Mouse (Mus musculus): ENCODE measurements around the gene Ift122. TPM values are rescaled to one million over a fixed set of nuclear protein-coding genes. Genes with fewer than 3 reads are reported as not detected.

Gene Ift122
- polyA plus RNA-seq (2017; shearing (Covaris generic)) = 1 to 10 TPM; 1.3 to 2.0 (median 1.6) TPM

DNA sequence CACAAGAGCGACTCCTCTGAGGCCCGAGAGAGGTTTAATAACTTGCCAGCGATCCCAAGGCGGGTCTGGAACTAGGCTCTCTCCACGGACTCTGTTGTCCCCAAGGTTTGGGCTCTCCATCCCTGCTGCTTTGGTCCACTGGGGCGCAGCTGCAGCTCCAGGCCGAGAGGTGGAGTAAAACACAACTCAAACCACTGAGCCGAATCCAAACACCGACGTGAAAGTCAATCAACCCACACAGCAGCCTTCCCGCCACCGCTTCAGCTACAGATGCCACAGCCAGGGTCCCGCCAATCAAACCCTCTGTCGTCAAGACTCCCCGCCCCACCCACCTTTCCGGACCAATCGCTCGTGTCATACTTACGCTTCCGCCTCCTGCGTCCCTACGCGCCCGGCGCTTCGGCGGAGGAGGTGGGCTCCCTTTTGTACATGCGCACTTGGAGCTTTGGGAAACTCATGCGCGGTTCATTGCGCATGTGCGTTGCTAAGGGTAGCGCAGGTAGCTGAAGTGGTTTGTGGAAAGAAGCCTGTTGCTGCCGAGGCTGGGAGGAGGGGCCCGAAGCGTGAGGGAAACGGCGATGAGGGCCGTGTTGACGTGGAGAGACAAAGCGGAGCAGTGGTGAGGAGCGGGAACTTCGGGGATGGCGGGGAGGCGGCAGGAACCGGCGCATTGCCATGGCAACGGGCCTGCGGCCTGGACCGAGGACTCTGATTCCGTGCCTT lies at the start of gene Ift122, which contains the start of gene Mbd4:
TSS of gene Ift122 (plus strand) at position 380 of the 723 bp plus-strand sequence.
TSS of gene Mbd4 (minus strand) at position 281 of the 723 bp plus-strand sequence.
- ATAC-seq = peak; percentile 98

DNA sequence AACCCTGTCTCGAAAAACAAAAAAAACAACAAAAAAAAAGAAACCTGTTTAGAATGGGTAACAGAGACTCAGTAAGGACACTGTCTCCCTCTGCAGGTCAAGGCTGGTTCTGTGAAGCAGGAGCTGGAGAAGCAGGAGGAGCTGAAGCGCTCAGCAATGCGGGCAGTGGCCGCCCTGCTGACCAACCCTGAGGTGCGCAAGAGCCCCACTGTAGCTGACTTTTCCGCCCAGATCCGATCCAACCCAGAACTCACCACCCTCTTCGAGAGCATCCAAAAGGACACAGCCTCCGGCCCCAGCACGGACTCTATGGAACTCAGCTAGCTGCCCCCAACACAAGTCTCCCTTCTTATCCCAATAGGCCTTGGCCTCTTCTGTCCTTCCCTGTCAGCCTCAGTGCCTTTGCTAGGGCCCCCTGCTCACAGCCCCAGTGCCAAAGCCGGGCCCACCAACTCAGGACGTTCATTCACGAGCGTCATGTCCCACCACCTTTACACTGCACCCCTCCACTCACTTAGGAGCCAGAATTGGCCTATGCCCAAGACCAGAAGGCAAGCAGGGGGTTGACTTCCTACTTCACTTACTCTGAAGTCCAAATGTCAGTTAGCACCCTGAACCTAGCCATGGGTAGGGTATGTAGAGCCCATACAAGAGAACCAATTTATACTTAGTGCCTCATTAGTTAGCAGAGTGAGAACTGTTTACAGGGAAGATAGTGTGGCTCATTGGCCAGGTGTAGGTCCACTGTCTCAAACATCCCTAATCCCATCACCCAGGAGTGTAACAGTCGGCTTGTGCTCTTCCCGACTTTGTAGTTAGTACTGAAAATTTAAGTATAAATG lies 49.5 kb upstream of the Ift122 start:
- ATAC-seq = peak; percentile 37

DNA sequence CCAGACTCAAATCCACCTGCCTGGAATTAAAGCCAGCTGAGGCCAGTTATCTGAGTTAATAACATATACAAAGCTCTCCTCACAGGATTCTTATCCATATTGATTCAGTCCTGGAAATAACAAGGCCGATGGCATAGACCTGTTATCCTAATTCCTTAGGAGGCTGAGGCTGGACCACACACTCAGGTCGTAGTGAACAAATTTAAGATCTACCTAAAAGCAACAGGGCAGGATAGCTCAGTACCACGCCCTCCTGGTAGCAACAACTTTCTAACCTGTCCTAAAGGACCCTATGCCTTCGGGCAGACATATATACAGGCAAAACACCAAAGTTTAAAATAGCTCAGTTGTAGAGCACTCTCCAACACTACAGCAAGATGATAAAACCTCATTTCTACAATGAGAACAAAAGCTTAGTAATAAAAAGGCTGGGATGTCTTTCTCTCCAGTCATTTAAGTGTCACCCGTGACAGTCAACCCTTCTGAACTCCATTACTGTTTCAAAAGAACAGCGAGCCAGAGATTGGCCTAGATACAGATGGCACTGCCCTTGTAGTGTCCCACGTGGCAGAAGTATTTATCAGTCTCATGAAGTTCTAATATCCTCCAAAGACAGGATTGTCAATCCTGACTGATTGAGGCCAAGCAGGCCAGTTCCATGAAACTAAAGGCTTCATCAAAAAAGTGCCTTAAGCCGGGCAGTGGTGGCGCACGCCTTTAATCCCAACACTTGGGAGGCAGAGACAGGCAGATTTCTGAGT lies 48.7 kb upstream of the Ift122 start:
- no peak for ATAC-seq

DNA sequence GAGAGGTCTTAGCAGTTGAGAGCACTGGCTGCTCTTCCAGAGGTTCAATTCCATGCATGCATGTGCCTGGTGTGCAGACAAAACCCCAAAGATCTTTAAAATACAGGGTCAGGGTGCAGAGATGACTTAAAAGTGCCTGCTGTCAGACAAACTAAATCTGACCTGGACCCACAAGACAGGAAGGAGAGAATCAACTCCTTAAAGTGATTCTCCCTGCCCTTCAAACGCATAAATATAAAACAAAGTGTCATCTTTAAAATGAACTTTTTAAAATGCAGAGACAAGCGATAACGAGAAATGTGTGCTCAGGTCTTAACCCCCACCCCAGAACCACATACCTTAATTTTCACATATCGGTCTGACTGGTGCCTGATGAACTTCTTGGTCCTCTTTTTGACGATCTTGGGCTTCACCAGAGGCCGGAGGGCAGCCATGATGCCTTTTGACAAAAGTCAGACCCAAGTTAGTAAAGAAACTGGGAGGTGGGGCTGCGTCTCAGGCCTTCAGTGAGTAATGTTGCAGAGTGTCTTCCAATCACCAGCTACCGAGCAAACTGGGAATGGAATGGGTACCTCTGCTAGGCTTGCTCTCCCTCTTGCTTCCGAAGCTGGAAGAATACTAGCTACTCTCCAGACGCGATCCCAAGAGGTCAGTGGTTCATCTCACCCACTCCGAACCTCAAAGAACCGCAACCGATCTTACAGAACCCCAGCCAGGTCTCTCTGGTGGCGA lies 45.6 kb upstream of the Ift122 start:
- no peak for ATAC-seq

DNA sequence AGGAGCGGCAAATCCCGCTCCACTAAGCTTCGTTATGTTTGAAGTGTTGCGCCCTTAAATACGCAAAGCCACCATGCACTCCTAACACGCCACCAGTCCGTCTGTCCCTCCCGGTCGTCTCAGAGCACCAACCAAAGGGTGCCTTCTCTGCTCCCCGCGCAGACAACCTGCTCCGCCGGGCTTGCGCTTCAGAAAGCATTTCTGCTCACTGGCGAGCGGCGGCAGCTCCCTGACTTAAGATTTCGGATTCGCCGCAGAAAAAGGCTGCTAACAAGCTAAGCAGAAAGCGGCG lies 45.1 kb upstream of the Ift122 start:
- ATAC-seq = peak; percentile 13

DNA sequence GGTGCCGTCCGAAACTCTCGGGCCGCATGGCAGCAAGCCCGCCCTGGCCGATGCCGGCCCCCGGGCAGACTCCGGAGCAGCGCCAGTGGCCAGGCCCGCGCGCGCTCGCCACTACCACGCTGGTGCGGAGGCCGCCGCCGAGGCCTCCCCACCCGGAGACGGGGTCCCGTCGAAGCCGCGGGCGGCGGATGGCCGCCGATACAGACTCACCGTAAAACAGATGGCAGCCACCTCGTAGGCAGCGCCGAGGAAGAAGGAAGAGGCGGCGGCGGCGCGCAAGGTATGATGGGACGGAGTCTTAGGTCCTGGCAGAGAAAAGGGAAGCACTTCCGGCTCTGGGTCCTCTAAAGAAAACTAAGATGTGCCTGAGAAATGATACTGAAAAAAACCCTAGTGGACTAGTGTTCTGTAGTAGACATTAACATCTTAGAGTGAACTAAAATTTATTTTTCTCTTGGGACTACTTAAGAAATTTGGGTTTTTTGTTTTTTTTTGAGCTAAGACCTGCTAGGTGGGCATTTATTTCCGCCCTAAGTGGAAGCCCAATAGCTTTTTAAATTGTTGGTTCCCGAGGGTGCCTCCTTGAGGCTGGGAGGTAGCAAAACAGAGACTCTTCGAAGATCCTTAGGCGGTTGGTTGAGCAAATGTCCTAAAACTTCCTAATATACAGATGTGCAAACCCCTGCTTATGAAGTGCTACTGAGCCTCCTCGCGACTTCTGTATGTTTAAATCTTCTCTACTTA lies 44.6 kb upstream of the Ift122 start, which contains the start of gene Rpl32:
TSS of gene Rpl32 (minus strand) at position 260 of the 744 bp plus-strand sequence.
- ATAC-seq = peak; percentile 92

DNA sequence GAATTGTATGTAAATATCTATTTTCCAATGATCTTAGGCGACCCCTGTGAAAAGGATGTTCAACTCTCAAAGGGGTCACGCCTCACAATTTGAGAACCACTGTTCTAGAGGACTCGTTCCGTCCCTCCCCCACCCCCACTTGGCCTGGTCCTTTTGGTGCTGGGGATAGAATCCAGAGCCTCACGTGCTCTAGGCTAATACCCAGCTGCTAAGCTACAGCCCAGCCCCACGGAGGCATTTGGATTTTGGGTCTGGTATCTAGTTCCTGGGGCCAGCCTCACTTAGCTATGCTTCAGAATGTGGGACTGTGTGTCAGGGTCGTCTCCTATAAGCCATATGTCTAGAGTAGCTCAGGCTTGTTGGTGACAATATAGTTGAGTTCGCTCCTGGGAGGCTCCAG lies 41.7 kb upstream of the Ift122 start:
- no peak for ATAC-seq

DNA sequence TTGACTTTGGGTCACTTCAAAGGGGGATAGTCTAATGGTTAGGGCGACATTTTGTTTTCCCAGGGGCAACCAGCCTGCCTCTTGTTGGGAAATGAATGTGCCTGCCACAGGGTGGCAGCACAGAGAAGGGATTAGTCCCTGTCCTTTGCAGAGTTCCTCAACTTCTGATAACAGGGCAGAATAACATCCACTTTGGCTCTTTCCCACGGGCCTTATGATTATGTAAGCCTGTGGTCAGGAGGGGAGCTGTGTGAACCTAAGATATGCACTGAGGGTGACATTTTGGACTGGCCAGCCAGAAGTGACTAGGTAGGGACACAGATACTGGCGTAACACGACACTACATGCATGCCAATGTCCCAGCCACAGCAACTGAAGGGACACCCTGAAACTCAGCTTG lies 39.2 kb upstream of the Ift122 start:
- ATAC-seq = peak; percentile 63

DNA sequence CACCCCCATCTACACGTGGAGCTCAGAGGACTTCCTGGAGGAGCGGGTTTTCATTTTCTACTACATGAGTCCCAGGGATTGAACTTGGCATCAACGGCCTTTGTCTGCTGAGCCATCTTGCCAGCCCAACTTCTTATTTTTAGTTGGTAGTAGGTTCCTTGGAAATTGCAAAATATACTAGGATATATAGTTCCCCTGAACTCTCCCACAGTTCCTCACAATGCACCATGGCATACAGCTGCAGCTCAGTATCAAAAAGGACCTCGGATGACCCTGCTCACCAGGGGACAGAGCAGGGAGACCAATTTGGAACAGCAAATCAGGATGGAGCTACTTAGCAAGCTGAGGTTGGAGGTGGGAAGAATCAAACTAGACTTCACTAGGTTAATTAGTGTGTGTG lies 38.2 kb upstream of the Ift122 start:
- ATAC-seq = no peak

DNA sequence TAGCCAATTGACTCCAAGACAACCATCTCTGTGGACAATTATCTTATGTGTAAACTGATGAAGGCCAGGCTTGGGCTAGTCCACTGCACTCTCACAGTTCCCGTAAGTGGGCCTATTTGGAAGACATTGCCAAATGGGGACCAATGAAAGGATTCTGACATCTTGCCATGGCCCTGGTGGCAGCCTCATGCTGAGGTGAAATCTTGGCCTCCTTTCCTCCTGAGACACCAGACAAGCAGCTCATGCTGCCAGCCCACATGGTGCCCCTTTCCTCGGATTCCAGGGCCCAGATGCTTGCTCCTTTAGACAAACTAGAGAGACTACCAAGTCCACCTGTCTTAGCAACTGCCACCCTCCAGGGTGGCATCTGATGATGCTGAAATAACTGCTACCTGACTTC lies 35.1 kb upstream of the Ift122 start:
- no peak for ATAC-seq

DNA sequence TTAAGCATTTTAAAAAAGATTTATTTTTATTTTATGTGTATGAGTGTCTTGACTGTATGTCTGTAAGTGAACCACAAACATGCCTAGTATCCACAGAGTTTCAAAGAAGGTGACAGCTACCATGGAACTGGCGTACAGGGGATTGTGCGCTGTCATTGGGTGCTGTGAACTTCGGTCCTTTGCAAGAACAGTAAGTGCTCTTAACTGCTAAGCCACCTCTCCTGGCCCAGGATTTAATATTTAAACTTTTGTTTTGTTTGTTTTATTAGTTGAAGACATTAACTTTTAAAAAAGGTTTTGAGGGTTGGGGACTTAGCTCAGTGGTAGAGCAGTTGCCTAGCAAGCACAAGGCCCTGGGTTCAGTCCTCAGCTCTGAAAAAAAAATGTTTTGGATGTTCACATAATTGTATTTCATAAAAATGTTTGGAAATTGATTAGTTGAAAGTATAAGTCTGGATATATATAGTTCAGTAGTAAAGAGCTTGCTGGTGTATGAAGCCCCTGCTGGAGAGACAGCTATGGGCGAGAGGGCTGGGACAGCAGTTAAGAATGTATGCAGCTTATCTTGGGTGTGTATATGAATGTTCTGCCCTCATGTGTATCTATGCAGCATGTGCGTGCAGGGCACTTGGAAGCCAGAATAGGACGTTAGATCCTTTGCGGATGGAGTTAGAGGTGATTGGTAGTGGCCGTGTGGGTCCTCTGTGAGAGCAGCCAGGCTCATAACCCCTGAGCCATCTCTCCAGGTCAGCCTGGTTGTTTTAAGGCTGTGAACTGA lies 31.9 kb upstream of the Ift122 start:
- no peak for ATAC-seq

DNA sequence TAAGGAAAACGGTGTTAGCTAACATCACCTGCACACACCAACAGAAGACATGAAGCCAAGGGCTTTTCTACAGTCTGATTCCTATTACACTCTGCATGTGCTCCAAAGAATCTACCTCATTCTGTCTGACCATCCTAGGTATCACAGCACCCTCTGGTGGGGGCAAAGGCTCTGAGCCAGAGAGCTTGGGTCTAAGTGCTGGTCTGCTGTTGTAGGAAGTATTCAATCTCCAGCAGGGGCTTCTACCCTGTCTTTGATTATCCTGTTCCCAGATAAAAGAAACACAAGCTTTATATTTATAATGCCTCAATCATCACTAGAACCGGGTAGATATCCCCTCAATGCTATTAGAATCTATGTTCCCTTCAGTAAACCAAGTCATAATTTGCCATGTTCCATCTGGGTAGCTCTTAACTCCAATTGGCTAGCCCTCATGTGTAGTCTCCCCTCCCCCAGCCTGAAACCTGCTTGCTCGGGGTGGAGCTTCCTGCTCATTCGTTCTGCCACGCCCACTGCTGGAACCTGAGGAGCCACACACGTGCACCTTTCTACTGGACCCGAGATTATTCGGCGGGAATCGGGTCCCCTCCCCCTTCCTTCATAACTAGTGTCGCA lies 29.3 kb upstream of the Ift122 start:
- peak; percentile 93 for ATAC-seq

DNA sequence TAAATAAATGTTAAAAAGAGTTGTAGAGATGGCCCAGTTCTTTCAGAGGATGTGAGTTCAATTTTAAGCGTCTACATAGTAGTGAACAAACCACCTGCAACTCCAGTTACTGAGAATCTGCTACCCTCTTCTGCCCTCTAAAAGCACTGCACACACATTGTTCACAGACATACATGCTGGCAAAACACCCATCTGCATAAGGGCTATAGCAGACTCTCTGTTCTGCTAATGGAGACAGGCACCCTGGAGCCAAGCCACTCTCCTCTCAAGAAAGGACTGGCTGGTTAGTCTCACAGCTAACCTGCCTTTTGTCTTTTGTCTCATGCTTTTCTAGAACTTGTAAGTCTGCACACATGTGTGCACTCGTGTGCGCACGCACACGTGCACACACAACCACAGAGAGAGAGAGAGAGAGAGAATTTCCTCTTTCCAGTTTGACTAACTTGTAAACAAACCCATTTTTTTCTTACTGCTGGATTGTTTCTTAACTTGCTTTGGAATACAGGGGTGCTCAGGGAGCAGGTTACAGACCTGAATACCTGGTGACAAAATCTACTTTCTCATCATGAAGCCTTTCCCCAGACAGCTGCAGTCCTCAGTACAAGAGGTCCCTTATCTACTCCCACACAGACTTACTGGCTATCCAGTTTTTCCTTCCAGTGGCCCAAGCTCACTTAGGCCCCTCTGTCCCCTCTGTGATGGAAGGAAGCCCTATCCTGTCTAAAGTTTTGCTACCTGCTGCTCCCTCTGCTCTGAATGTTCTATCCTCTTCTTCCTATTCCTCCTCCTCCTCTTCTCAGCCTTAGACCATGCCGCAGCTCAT lies 22.3 kb upstream of the Ift122 start:
- ATAC-seq = no peak

DNA sequence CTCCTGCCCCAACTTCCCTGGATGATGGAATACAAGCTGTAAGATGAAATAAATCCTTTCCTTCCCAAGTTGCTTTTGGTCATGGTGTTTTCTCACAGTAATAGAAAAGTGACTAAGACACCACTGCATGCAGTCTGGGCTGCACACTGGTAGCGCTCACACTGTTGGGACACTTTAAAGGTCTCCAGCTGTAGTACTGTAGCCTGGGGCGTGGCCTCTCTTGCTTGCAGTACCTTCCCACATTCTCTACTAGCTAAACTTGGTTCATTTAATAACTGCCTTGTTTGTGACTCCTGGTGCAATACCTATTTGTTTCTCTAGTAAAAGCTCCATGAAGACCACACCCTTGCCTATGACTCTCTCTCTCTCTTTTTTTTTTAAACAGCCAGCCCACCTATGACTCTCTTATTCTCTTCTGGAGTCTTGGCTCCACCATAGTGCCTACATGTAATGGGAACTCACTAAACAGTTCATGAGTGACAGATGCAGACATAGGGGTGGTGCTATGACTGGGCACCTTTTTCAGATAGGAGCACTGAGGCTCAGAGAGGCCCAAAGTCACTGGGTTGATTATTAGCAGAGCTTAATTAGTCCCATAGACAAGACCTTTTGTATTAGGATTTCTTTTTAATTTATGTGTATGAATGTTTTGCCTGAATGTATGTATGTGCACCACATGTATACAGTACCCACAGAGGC lies 21.0 kb upstream of the Ift122 start:
- ATAC-seq = no peak

DNA sequence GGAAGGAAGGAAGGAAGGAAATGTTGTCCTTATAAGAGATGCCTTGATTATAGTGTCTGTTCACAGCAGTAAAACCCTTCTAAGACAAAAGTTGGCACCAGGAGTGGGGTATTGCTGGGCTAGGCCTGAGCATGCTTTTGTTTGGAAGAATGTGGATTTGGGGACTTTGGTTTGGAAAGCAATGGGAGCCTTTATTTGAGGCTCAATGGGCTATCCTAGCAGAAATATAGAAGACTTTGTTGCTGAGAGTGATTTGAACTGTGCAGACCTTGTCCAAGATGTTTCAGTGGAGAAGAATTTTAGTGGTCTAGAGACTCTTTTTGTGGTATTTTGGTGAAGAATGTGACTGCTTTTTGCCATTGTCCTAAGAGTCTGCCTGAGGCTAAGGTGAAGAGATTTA lies 19.4 kb upstream of the Ift122 start:
- ATAC-seq = no peak

DNA sequence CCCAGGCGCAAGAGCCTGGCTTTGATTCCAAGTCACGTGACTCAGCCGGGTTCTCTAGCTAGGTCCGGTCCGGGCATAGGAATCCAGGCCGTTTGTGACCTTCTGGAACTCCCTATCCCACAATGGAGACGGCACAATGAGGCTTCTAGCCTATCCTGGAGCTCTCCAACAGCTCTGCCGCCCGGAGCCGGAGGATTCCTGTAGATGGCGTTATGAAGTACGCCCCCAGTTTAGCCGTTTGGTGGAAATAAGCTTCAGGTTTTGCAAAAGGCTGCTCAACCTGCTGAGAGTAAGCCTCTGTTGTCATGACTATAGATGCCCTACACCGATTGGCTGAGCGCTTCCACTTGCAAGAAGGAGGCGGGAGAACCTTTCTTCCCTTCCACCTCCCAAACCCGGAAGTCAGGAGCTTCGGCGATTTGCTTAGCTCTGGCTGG lies 15.1 kb upstream of the Ift122 start, which contains the start of gene Efcab12:
TSS of gene Efcab12 (minus strand) at position 252 of the 437 bp plus-strand sequence.
- peak; percentile 93 for ATAC-seq

DNA sequence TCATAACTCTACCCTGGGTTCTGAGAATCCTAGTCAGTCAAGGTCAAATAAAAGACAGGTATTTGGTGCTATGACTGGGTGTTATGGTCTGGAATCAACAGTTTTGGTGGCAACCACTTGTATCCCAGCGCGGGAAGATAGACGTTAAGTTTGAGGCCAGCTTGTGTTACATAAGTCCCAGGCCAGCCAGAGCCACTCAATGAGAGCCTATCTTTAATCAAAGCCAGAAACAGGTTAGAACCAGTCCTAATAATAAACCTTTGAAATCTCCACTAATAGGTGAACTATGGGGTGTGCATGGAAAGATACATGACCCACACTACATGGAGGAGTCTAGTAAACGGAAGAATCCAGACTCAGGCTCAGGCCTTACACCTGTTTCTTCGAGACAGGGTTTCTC lies 14.5 kb upstream of the Ift122 start:
- ATAC-seq = no peak

DNA sequence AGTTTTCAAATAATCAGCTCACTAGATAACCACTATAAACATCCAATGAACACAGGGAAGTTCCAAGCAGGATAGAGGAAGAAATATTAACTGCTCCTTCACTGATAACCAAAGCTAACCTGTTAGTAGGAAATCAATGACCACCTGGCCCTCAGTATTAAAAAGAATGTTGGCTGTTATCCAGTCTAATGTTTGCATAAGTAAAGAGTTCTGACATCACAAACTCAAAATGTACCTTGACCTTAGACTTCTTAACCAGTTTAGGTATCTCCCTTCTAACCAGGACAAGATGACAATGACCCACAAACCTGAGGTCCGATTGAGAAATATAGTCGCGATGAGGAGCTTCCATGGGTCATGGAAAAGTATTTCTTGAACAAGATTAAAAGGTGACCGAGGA lies 8.3 kb upstream of the Ift122 start:
- ATAC-seq = no peak
